Mouse (Mus musculus): ENCODE results near the gene Cyb561d2. TPM values are rescaled to one million over a fixed set of nuclear protein-coding genes. Genes with fewer than 3 reads are reported as not detected.
A peak's percentile ranks its signal among the peaks of the same experiment; 100 is the strongest.

The Cyb561d2 gene
- polyA plus RNA-seq, 1 experiment from 2014 or later: 22.6 TPM

DNA sequence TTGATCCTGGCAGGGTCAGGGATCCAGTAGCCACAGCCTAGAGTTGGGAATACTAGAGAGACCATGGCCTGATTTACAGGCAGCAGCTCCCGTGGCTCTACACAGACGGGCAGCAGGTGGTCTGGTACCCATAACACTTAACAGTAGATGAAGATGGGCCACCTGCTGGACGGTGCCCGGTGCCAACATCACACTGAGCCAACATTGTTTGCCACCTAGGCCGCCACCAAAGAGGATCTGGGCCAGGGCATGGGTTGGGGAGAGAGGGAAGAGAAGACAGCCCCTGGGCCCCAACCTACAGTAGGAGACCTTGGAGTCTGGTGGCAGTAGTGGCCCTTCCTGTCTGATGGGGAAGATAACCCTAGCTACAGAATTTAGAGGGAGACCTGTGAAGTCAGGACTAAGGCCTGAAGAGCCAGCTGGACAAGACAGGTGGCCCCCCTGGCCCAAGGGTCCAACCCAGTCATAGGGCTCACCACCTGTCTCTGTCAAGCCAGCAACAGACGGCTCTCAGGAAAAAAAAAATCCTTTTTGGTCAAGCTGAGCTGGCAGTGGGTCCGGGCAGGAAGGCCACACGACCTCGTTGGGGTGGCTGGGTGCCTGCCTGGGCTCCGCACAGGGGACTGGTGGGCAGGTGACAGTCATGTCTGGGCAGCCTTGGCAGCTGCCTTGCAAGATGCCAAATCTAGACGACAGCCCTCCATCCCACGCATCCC lies 39.7 kb downstream of the Cyb561d2 start:
- Histone ChIP-seq H3K27me3 (peaks cover 5% of the 10 kb centered on the region; the same call in 1 of the 2 replicates), H3K9me3 (replicated peaks) (no peaks in the 10 kb centered on the region), H3K9ac (no peak overlapping the region), H3K36me3 (no peaks in the 10 kb centered on the region; the same call in 1 of the 2 replicates), H3K4me2 (replicated peaks) (no peak overlapping the region), H3K4me3 (no peak overlapping the region), H3K27ac (no peak overlapping the region), H3K4me1 (peaks cover 32% of the 10 kb centered on the region)
- 90% methylated on average over 12 of the region's 12 CpGs for WGBS
- no peak for ATAC-seq (ENCODE audit: low FRiP score)

DNA sequence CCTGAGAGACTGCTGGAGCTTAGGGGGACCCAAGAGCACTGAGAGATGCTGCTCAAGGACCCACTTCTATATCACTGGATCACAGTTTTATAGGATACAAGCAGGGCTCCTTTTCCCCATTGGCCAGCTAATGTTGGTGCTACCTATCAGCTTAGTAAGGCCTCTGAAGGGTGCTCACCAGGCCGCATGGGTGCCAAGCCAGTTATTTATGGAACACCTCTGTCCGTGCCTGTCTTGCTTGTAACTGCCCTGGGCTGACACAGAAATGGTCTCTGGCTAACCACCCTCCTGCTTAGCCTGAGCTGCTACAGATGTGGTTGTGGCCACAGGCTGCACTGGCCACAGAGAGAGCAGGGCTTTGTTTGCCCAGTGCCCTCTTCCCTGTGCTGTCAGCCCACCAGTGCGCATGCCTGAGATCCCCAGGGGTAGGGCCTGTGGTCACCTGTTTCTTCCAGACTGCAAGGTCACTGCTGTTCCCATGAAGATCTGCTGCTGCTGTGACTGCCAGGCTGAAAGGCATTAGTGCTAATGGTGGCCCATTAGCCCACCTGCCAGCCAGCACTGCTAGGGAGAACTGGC lies 41.2 kb downstream of the Cyb561d2 start:
- Histone ChIP-seq H3K9me3 (replicated peaks) (no peaks in the 10 kb centered on the region), H3K4me2 (replicated peaks) (no peak overlapping the region), H3K36me3 (no peaks in the 10 kb centered on the region; the same call in 1 of the 2 replicates), H3K27me3 (no peaks in the 10 kb centered on the region), H3K27ac (peak overlapping the region; percentile 46; the same call in 1 of the 2 replicates), H3K4me3 (no peak overlapping the region), H3K9ac (0 out of 2 replicates have a peak overlapping the region, but pooled peaks have one; percentile 2), H3K4me1 (peaks cover 25% of the 10 kb centered on the region)
- 81% methylated on average over 3 of the region's 3 CpGs for WGBS
- ATAC-seq (ENCODE audit: low FRiP score): no peak

DNA sequence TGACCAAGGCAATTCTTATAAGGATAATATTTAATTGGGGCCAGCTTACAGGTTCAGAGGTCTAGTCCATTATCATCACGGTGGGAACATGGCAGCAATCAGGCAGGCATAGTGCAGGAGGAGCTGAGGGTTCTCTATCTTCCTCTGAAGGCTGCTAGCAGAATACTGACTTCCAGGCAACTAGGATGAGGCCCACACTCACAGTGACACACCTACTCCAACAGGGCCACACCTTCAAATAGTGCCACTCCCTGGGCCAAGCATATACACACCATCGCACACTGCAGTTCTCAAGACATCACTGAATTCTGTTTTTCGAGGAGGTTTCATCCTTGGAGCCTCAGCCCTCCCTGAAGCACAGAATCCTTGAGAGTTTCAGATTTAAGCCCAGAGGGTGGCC lies 45.6 kb downstream of the Cyb561d2 start:
- no peaks in the 10 kb centered on the region for H3K27me3 ChIP-seq
- no peaks in the 10 kb centered on the region for H3K9me3 ChIP-seq (replicated peaks)
- no peak for ATAC-seq (ENCODE audit: low FRiP score)
- H3K4me2 ChIP-seq (replicated peaks): no peak overlapping the region
- no peak overlapping the region for H3K27ac ChIP-seq
- no peak overlapping the region for H3K9ac ChIP-seq
- no peak overlapping the region for H3K4me3 ChIP-seq
- H3K4me1 ChIP-seq: peaks cover 18% of the 10 kb centered on the region
- H3K36me3 ChIP-seq: no peaks in the 10 kb centered on the region; the same call in 1 of the 2 replicates
- 90% methylated on average over 3 of the region's 3 CpGs for WGBS

DNA sequence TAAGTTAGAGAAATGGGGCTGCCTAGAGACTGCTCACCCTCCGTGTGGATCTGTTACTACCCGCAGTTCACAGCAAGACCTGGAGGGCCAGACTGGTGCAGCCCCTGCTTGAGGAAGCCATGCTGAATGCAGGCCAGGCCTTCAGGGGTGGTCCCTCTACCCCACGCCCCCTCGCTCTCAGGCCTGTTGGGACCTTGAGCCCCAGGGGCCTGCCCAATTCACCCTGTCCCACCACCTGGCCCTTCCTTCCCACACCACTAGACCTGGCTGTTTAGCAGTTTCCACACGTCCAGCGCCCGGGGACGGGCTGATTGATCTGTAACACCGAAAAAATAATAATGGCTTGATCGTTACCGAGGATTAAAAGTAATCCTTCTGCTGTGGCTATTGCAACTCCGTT lies 47.8 kb downstream of the Cyb561d2 start:
- Histone ChIP-seq H3K36me3 (no peaks in the 10 kb centered on the region; the same call in 1 of the 2 replicates), H3K4me1 (peaks cover 26% of the 10 kb centered on the region), H3K9me3 (replicated peaks) (no peaks in the 10 kb centered on the region), H3K27me3 (no peaks in the 10 kb centered on the region), H3K4me2 (replicated peaks) (no peak overlapping the region), H3K27ac (no peak overlapping the region), H3K9ac (no peak overlapping the region), H3K4me3 (no peak overlapping the region)
- 65% methylated on average over 12 of the region's 12 CpGs for WGBS
- ATAC-seq (ENCODE audit: low FRiP score): peak; percentile 23; the same call in 1 of the 2 replicates

DNA sequence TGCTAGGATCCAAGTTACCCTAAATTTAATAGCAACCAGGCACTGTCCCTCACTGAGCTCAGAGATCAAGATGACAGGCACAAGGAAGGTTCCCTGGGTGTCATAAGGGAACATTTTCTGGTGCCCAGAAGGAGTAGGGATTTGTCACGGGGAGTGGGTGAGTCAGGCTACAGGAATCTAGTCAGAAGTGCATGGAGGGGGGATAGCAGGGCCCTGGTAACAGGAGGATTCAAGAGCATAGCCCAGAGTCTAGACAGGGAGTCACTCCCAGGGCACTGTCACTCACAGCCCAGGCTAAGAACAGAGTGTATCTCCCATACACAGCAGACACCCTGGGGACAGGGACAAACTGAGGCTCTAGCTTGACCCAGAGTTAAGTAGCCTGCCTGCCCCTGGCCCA lies 48.5 kb downstream of the Cyb561d2 start:
- 52% methylated on average over 1 of the region's 1 CpGs for WGBS
- Histone ChIP-seq H3K9me3 (replicated peaks) (no peaks in the 10 kb centered on the region), H3K4me1 (peaks cover 26% of the 10 kb centered on the region), H3K9ac (no peak overlapping the region), H3K27me3 (no peaks in the 10 kb centered on the region), H3K27ac (no peak overlapping the region), H3K4me3 (no peak overlapping the region), H3K36me3 (no peaks in the 10 kb centered on the region), H3K4me2 (replicated peaks) (no peak overlapping the region)
- no peak for ATAC-seq (ENCODE audit: low FRiP score)

DNA sequence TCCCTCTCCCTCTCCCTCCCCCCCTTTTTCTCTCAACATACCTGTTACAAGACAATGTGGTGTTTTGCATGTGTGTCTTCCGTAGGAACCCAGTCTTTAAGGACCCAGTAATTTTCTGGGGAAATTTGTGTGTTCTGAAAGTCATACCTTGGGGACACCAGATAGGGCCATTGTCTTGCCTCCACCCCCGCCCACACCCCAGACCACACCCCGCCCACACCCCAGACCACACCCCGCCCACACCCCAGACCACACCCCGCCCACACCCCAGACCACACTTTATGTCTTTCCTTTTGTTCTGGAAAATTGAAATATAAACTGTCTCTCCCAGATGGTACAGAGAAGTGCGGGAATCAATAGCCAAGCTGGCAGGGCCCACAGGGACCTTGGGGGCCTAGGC lies 51.4 kb downstream of the Cyb561d2 start:
- no peaks in the 10 kb centered on the region for H3K27me3 ChIP-seq
- H3K27ac ChIP-seq: no peak overlapping the region
- H3K9me3 ChIP-seq (replicated peaks): no peaks in the 10 kb centered on the region
- 68% methylated on average over 6 of the region's 6 CpGs for WGBS
- H3K4me1 ChIP-seq: peaks cover 41% of the 10 kb centered on the region
- no peak overlapping the region for H3K4me3 ChIP-seq
- no peaks in the 10 kb centered on the region for H3K36me3 ChIP-seq
- no peak for ATAC-seq (ENCODE audit: low FRiP score)
- H3K9ac ChIP-seq: no peak overlapping the region
- H3K4me2 ChIP-seq (replicated peaks): no peak overlapping the region

DNA sequence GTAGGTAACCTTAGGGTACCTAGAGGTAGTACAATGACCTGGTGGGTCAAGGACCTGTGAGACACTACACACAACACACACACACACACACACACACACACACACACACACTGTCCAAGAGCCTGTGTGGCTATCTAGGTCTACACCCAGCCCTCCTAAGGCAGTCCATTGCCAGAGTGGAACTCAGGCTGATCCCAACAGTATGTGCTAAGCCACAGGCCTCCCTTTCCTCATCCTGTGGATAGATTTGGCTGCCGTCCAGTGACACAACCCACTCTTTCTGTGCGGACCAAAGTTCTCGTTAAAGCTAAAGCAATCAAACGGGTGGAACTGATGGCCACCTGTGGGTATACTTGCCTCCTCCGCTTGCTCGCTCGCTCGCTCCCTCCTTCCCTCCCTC lies 51.8 kb downstream of the Cyb561d2 start:
- Histone ChIP-seq H3K27ac (no peak overlapping the region), H3K4me3 (no peak overlapping the region), H3K4me1 (peaks cover 46% of the 10 kb centered on the region), H3K9ac (no peak overlapping the region), H3K27me3 (no peaks in the 10 kb centered on the region), H3K36me3 (no peaks in the 10 kb centered on the region), H3K4me2 (replicated peaks) (no peak overlapping the region), H3K9me3 (replicated peaks) (no peaks in the 10 kb centered on the region)
- ATAC-seq (ENCODE audit: low FRiP score): no peak
- 69% methylated on average over 8 of the region's 8 CpGs for WGBS

Other genes with a start within 250 kb of the Cyb561d2 start
- 6.8 and 8.0 TPM in 2 replicates for gene Cish, start 246.2 kb downstream of the Cyb561d2 start, polyA plus RNA-seq (2016; fragmentation: Nextera tagmentation; extraction: Ambion mirVana)
- gene Hemk1, start 203.8 kb downstream of the Cyb561d2 start, polyA plus RNA-seq (2016; fragmentation: Nextera tagmentation; extraction: Ambion mirVana): 12.1 and 14.1 TPM in 2 replicates
- gene 6430571L13Rik, start 201.6 kb downstream of the Cyb561d2 start, polyA plus RNA-seq (2016; fragmentation: Nextera tagmentation; extraction: Ambion mirVana): 3.6 and 4.7 TPM in 2 replicates
- gene Cacna2d2, start 142.6 kb downstream of the Cyb561d2 start, polyA plus RNA-seq (2016; fragmentation: Nextera tagmentation; extraction: Ambion mirVana): 4.6 and 4.7 TPM in 2 replicates
- 48.1 and 50.4 TPM in 2 replicates for gene Tmem115, start 8.2 kb downstream of the Cyb561d2 start, polyA plus RNA-seq (2016; fragmentation: Nextera tagmentation; extraction: Ambion mirVana)
- 47.5 and 50.5 TPM in 2 replicates for gene Nprl2, start within 50 bp of the Cyb561d2 start, polyA plus RNA-seq (2016; fragmentation: Nextera tagmentation; extraction: Ambion mirVana)
- 3.6 and 4.3 TPM in 2 replicates for gene Zmynd10, start 5.1 kb upstream of the Cyb561d2 start, polyA plus RNA-seq (2016; fragmentation: Nextera tagmentation; extraction: Ambion mirVana)
- gene Rassf1, start 9.4 kb upstream of the Cyb561d2 start, polyA plus RNA-seq (2016; fragmentation: Nextera tagmentation; extraction: Ambion mirVana): 37.3 and 39.9 TPM in 2 replicates
- gene Tusc2, start 21.1 kb upstream of the Cyb561d2 start, polyA plus RNA-seq (2016; fragmentation: Nextera tagmentation; extraction: Ambion mirVana): 84.8 and 87.0 TPM in 2 replicates
- 105 and 109 TPM in 2 replicates for gene Hyal2, start 25.8 kb upstream of the Cyb561d2 start, polyA plus RNA-seq (2016; fragmentation: Nextera tagmentation; extraction: Ambion mirVana)
- 8.1 and 9.6 TPM in 2 replicates for gene Hyal1, start 34.7 kb upstream of the Cyb561d2 start, polyA plus RNA-seq (2016; fragmentation: Nextera tagmentation; extraction: Ambion mirVana)
- 13.5 and 15.0 TPM in 2 replicates for gene Naa80, start 36.7 kb upstream of the Cyb561d2 start, polyA plus RNA-seq (2016; fragmentation: Nextera tagmentation; extraction: Ambion mirVana)
- gene Hyal3, start 38.6 kb upstream of the Cyb561d2 start, polyA plus RNA-seq (2016; fragmentation: Nextera tagmentation; extraction: Ambion mirVana): 1.2 and 1.4 TPM in 2 replicates
- 19.5 and 21.9 TPM in 2 replicates for gene Ifrd2, start 45.4 kb upstream of the Cyb561d2 start, polyA plus RNA-seq (2016; fragmentation: Nextera tagmentation; extraction: Ambion mirVana)
- gene Sema3b, start 67.0 kb upstream of the Cyb561d2 start, polyA plus RNA-seq (2016; fragmentation: Nextera tagmentation; extraction: Ambion mirVana): 5.1 TPM in 2 replicates
- 516 and 531 TPM in 2 replicates for gene Gnai2, start 93.2 kb upstream of the Cyb561d2 start, polyA plus RNA-seq (2016; fragmentation: Nextera tagmentation; extraction: Ambion mirVana)
- 12.5 and 12.9 TPM in 2 replicates for gene Slc38a3, start 127.3 kb upstream of the Cyb561d2 start, polyA plus RNA-seq (2016; fragmentation: Nextera tagmentation; extraction: Ambion mirVana)
- 1.4 and 2.6 TPM in 2 replicates for gene Gnat1, start 137.5 kb upstream of the Cyb561d2 start, polyA plus RNA-seq (2016; fragmentation: Nextera tagmentation; extraction: Ambion mirVana)
- gene Sema3f, start 168.3 kb upstream of the Cyb561d2 start, polyA plus RNA-seq (2016; fragmentation: Nextera tagmentation; extraction: Ambion mirVana): 26.8 and 28.3 TPM in 2 replicates
- 260 and 271 TPM in 2 replicates for gene Rbm5, start 228.8 kb upstream of the Cyb561d2 start, polyA plus RNA-seq (2016; fragmentation: Nextera tagmentation; extraction: Ambion mirVana)